Mouse (Mus musculus) adrenal gland, postnatal 36 days (tissue): ENCODE results near the gene Cmtm6. TPM values are rescaled to one million over a fixed set of nuclear protein-coding genes. Genes with fewer than 3 reads are reported as not detected.
A peak's percentile ranks its signal among the peaks of the same experiment; 100 is the strongest.

Source experiments
- DNase-seq, 2 experiments: peaks; one replicate each; pipeline ENCODE4 v3.0.0; 2021; ENCODE audit warnings: mixed read lengths in 1 of 2
- total RNA-seq, 2 experiments: library from RNA; stranded (reverse); gene quantifications; 2 replicates each; pipeline ENCODE4 v1.2.3; 2021

The Cmtm6 gene
- total RNA-seq, 2 experiments from 2014 or later: 71.3 to 102 TPM

DNA sequence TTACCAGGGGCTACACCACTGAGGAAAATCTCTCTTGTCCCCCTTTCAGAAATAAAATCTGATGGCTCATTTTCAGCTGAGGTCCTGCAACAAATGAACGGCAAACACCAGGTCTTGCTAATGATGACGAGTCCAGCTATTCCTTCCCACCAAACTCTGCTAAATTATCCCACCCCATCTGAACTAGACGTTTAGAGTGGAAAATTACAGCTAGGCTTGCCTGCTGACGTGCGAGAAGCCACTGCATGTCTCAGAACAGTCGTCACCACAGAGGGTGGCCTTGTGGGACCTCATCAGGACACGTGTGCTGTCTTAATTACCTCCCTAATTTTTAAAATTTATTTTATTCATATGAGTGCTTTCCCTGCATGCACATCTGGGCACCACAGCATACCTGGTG, 40.6 kb downstream of the Cmtm6 start:
- no peak for DNase-seq

DNA sequence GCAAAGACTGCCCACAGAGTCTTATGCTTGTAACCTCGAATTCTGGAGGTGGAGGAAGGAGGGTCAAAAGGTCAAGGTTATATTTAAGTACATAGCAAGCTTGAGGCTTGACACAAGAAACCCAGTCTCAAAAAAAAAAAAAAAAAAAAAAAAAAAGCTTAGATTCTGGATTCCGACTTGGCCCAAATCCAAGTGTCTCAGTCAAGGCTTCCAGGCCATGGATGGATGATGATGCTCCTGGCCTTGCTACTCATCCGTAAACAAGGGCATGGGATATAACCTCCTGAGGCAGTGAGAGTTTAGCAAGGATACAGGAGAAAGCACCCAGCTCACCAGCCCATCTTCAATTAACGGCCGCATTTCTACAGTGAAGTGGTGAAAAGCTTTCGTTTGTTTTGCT, 43.7 kb downstream of the Cmtm6 start:
- DNase-seq: no peak

- DNase-seq: peak; percentile 37 to 40
Measured at GRCm38 (mm10) chr9:114775272-114775671, 44.4 kb downstream of the Cmtm6 start.

GRCm38 (mm10) chr9:114776361-114776760, 45.4 kb downstream of the Cmtm6 start:
- no peak for DNase-seq

- DNase-seq: no peak
Measured at GRCm38 (mm10) chr9:114777178-114778046, 46.5 kb downstream of the Cmtm6 start.

DNA sequence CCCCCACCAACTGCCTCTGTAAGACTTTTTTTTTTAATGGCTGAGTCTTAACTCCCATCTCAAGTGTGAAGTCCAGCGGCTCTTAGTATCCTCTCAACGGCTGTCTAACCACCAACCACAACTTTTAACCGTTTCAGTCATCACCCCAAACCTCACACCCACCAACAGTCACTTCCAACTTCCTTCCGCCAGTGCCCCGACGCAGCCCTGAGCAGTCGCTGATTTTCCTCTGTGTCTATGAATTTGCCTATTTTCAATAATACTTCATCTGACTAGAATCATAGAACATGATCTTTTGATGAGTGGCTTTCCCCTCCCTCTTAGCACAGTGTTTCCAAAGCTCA, 47.1 kb downstream of the Cmtm6 start:
- no peak for DNase-seq

- no peak for DNase-seq
Measured at GRCm38 (mm10) chr9:114778877-114779276, 48.0 kb downstream of the Cmtm6 start.

- peak in 1 of 2 experiments; percentile 31 for DNase-seq
Measured at GRCm38 (mm10) chr9:114779984-114780745, 49.2 kb downstream of the Cmtm6 start.

GRCm38 (mm10) chr9:114780746-114781525, 50.0 kb downstream of the Cmtm6 start:
- peak; percentile 67 to 77 for DNase-seq

DNA sequence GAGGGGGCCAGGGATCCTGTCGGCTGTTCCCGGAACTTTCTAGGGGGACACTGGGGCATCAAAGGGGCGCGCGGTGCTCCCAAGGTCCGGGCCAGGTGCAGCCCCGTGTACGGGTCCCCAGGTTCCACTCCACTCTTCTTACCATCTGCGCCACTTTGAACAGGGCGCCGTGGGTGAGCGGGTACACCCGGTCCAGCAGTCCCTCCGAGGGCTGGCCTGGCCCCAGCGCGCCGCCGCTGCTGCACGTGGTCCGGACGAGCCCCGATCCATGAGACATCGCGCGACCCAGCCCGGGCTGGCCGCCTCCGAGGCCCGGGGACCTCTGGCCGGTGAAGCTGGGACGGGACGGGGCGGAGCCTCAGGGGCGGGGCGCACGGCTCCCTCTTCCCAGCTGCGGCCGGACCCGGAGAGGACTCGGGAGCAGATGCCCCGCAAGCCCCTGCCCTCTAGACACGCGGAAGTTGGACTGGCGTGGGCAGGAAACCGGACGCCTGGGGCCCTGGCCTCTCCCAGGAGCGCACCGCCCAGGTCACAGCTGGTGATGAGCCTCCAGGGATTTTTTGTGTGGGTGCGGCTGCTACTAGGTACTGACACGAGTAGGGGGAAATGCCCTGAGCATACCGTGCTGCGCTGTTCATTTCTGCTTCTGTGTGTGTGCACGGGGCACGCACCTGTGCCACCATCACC, 50.8 kb downstream of the Cmtm6 start, which contains the start of gene Cmtm7:
TSS of gene Cmtm7 (minus strand) at position 331 of the 687 bp plus-strand sequence.
- peak; percentile 90 to 94 for DNase-seq

- no peak for DNase-seq
Measured at GRCm38 (mm10) chr9:114785432-114786125, 54.7 kb downstream of the Cmtm6 start.

DNA sequence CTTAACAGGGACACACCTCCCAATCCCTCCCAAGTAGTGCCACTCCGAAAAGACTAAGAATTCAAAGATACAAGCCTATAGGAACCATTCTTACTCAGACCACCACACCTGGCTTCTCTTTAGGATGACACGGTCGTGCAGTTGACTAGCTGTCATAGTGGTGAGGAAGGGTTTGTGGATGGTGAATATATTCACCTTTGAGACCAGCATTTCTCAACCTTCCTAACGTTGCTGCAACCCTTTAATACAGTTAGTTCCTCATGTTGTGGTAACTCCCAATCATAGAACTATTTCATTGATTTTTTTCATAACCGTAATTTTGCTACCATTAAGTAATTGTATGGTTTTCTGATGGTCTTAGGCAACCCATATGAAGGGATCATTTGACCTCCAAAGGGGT, 56.2 kb downstream of the Cmtm6 start:
- DNase-seq: no peak

DNA sequence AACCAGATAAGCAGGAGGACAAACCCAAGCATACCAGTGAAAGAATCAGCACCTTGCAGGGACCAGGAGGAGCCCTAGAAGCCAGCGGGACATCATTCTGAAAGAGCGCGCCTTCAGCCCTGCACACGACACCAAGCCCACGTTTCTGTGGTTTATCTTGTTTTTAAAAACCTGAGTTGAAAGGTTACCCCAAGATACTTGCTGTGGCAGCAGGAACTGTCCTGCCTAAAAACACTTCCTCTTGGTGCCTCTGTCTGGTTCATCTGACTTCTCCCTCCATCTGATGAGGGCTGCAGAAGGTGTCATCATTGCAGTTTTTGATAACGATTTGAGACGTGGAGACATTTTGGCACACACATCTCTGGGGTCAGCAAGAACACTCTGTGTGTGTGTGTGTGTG, 56.8 kb downstream of the Cmtm6 start:
- no peak for DNase-seq

DNA sequence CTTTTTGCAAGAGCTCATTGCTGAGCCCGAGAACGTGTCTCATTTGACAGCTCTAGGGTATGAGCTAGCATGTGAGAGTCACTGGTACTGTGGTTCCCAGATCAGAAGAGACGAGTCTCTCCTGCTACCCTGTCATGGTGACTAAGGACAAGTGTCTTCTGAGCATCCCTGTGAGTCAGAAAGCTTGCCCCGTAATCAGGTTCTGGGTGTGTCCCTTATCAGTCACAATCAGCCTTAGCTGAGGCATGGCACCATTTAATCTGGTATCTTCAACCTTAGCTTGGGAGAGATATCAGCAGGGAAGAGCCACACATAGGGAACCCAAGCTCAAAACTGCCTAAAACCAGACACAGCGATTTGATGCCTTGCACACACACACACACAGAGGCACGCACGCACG, 57.8 kb downstream of the Cmtm6 start:
- no peak for DNase-seq

- DNase-seq: no peak
Measured at GRCm38 (mm10) chr9:114789557-114789956, 58.6 kb downstream of the Cmtm6 start.

- DNase-seq: no peak
Measured at GRCm38 (mm10) chr9:114789989-114790388, 59.1 kb downstream of the Cmtm6 start.

GRCm38 (mm10) chr9:114793764-114794295, 62.9 kb downstream of the Cmtm6 start:
- DNase-seq: no peak

DNA sequence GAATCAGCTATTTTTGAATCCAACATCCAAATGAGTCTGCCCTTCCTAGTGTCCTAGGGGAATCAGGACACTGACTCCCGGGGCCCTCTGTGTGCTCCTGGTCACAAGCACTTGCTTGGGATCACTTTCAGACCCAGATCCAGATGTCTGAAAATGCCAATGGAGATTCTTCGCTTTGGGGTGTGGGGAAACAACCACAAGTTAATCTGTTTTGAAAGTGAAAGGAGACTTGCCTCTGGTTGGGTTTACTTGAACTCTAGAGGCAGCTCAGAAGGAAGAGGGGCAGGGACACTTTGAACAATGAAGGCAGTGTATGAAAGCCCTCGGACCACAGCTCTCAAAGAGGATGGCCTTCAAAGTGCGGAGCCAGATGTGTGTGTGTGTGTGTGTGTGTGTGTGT, 63.6 kb downstream of the Cmtm6 start:
- DNase-seq: no peak

DNA sequence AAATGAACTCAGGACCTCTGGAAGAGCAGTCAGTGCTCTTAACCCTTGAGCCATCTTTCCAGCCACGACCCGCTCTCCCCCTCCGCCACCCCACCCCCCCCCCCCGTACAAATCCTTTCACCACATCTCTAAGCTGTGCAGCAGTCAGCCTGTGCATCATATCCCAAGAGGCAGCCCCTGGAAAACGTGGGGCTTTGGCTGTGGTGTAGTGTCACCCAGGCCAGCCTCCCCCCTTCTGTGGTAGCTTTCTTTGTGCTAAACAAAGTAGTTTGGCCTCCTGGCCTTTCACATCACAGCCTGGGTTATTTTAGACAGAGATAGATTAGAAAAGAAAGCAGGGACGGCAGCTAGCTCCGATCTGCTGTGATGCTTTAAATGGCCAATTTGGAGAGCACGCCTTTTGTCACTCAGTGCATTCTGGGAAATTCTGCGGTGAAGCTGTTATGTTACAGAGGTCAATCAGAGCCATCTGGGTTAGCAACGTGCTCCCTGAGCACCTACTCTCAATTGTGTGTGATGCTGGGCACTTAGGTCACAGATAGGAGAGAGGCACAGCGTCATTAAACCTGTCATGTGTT, 65.6 kb downstream of the Cmtm6 start:
- DNase-seq: no peak

- DNase-seq: peak; percentile 85 to 89
Measured at GRCm38 (mm10) chr9:114797329-114798004, 66.6 kb downstream of the Cmtm6 start.
